Mouse (Mus musculus): ENCODE results near the gene St7l.

- TF ChIP-seq EP300 (optimal IDR thresholded peaks at IDR 0.05) (no peak), CTCF (IDR thresholded peaks at IDR 0.05; ENCODE audit: low read depth) (no peak)
These were observed 78.9 kb downstream of the St7l start for GRCm38 (mm10) chr3:104942682-104943081.

Measured in stomach, postnatal 0 days (tissue).